Mouse (Mus musculus) erythroblast, embryonic 14.5 days (primary cell): Measurements from ENCODE around the gene Dpt.
"Not testable (repeated sequence)": the region's sequence is repeated elsewhere in the genome, so short reads cannot be mapped to it uniquely, and the experiment has no call there.

Experiments
- GATA1 ChIP-seq: IDR thresholded peaks from 2 replicates; pipeline ENCODE4 v1.6.1; 2012; ENCODE audit warnings: low read length, inconsistent platforms, mixed read lengths
- TAL1 ChIP-seq: IDR thresholded peaks from 3 replicates; pipeline ENCODE4 v1.6.1; 2012; ENCODE audit warnings: low read length, inconsistent platforms, mixed read lengths

DNA sequence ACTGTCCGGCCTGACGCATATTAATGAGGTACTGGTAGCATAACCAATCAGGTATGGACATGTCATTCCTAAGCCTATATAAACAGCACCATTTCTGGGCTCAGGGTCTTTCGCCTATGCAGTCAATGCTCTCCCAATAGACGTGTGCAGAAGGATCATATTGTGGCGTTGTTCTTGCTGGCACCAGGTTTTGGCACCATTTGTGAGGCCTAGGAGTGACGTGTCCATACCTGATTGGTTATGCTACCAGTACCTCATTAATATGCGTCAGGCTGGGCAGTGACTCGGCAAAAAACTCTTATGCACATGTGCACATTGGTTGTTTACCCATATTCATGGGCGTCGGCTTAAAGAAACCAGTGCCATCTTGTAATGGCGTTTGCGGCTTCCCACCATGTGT lies 6.1 kb upstream of the Dpt start:
- TF ChIP-seq TAL1, GATA1: not testable (repeated sequence)
